Mouse (Mus musculus): ENCODE results near the gene Bace2.

Gene Bace2

DNA sequence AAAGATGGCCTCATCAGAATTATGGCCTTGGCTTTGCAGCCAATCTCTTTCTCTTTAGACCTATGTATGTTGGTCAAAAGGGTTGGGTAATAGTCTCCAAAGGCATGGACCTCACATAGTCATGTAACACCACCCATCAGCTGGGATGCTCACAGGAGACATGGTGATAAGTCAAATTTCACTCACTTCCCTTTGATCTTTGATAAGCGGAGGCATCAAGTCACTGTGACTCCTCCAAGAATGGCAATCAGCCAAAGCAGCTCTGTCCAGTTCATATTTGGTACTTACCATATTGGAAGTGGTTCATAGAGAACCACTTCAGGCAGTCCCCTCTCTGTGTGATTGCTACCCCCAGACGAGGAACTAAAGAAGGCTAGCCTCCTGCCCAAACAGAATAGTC is 118.1 kb downstream of the Bace2 start:
- no peak for DNase-seq

DNA sequence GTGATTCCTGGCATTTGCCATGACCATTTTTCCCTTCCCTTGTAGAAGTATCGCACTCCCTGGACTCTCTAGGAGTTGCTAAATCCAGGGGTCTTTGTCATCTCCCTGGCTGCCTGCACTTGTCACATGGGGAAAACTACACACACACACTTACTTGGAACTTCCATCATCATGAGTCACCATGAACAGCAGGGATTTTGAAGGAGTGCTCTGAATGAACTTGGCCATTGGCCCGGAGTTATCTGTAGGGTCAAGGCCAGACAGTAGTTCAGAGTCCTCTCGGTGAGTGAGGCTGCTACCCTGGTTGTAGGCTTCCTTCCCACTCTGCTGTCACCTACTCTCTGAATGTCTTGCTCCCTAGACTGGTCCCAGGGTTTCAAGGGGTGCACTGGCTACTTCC is 119.0 kb downstream of the Bace2 start:
- DNase-seq = no peak

DNA sequence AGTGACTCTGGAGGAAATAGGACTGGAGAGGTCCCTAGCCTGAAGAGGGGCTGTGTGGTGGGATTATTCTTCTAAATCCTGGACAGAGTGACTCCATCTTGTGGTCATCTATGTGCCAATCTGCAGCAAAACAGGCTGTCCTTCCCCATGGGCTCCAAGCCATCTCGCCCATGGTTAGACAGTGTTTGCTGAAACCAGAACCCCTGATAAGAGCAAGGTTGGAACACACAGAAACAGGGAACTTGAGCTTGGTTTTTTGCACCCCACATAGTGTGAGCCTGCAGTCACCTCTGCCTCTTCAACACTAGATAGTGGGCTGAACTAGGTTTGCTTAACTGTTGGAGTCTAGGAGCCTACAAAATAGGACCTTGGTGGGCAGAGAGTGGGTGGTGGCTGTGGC is 120.0 kb downstream of the Bace2 start:
- no peak for DNase-seq

DNA sequence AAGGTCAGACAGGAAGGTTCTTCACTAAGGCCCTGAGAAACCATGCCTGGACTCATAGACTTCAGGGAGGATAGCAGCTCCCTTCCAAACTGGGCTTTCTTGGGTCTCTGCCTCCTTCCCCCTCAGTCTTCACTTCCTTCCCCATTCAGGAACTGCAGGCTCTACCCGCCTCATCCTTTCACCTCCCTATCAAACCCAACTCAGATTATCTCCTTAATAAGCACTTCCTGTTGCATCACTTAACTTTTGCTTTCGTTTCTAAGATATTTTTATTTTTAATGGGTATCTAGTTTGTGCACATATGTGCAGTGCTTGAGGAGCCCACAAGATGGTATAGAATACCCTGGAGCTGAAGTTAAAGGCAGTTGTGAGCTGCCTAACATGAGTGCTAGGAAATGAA is 122.1 kb downstream of the Bace2 start:
- DNase-seq = no peak

DNA sequence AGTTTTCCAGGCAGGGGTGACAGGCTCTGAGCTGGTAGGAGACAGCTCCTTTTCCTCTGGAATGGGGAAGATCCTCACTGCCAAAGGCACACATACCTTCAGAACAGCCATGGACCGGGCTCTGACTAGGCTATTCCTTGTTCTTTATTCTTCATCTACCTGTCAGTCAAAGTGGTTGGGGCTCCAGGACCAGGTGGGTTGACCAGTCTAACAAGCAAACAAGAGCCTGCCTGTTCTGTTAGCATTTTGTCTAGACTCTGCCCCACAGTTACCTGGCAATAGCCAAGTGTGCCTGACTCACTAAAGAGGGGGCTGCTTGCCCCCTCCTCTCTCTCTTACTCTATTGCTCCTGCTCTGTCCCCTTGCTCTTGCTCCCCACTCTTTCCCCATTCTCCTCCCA is 135.8 kb downstream of the Bace2 start:
- DNase-seq = no peak

Measured in right cerebral cortex, postnatal 4 days (tissue).